Mouse (Mus musculus): ENCODE measurements around the gene Chil6.

Chil6 gene

GRCm38 (mm10) chr3:106406082-106406481, at the start of gene Chil6:
Chil6 (minus strand) TSS chr3:106406182.
- no peak for DNase-seq

- peak; percentile 42 for DNase-seq
Observed at GRCm38 (mm10) chr3:106452616-106453015, 46.6 kb upstream of the Chil6 start.

GRCm38 (mm10) chr3:106449567-106449966, 43.6 kb upstream of the Chil6 start:
- DNase-seq = peak; percentile 45

GRCm38 (mm10) chr3:106448995-106449394, 43.0 kb upstream of the Chil6 start:
- DNase-seq = no peak

- peak; percentile 86 for DNase-seq
Observed at GRCm38 (mm10) chr3:106448571-106448970, 42.6 kb upstream of the Chil6 start.
